12 mouse cellular contexts compared by ENCODE assay signal in genomic region chr9:62508740-62509524, GRCm38 (mm10). TPM values are rescaled to one million over a fixed set of nuclear protein-coding genes. Genes with fewer than 3 reads are reported as not detected.
DNase-seq lines count a peak whose midpoint lies in the region; ATAC-seq and TF ChIP-seq lines count a peak whose summit lies in the region.
"Had no signal": no experiment of that assay in that cellular context is flagged by ENCODE, and none has a peak within 500 bp of the region (broad histone marks: within the 10 kb centered on the region; RNA-seq: fewer than 3 reads in every experiment).

No protein-coding gene starts in this region.

- intact Hi-C loops in left cerebral cortex, adult 2 months (cut with DNase I): no loop called here

- DNase-seq in left cerebral cortex, adult 2 months (ENCODE audit: extremely low spot score in 1 of 2, low spot score in 2 of 2): no peak
- no peak for DNase-seq in left cerebral cortex, adult 11 months (ENCODE audit: low spot score)
- no peak for DNase-seq in midbrain, embryonic 10.5 days (ENCODE audit: low spot score)
- peak; percentile 13 for DNase-seq in splenic B cell, adult 2 months (ENCODE audit: low read depth, low spot score)
- no peak for DNase-seq in adrenal gland, postnatal 14 days
- no peak for DNase-seq in lung, postnatal 14 days
- DNase-seq: cerebellum, adult 8-10 months; right cerebral cortex, postnatal 25 days had no signal

- no peaks in the 10 kb centered on the region for H3K36me3 ChIP-seq in forebrain, embryonic 12.5 days (replicated peaks)
- H3K36me3 ChIP-seq in midbrain, embryonic 10.5 days: no peaks in the 10 kb centered on the region
- H3K36me3 ChIP-seq in splenic B cell, adult 2 months (ENCODE audit: control insufficient read depth, insufficient read depth, low read length, poor library complexity, severe bottlenecking): no peaks in the 10 kb centered on the region
- H3K36me3 ChIP-seq: liver, embryonic 15.5 days had no signal

- 58% methylated on average over 10 of the region's 10 CpGs for WGBS in forebrain, embryonic 12.5 days
- 74% methylated on average over 10 of the region's 10 CpGs for WGBS in midbrain, embryonic 10.5 days

- no peaks in the 10 kb centered on the region for H3K27me3 ChIP-seq in forebrain, embryonic 12.5 days
- H3K27me3 ChIP-seq in midbrain, embryonic 10.5 days (ENCODE audit: low read depth, poor library complexity, severe bottlenecking): no peaks in the 10 kb centered on the region
- H3K27me3 ChIP-seq in splenic B cell, adult 2 months (ENCODE audit: control insufficient read depth, insufficient read depth, low read length, poor library complexity, severe bottlenecking): no peaks in the 10 kb centered on the region
- H3K27me3 ChIP-seq: liver, embryonic 15.5 days had no signal

- no peak overlapping the region for H3K4me2 ChIP-seq in forebrain, embryonic 12.5 days
- H3K4me2 ChIP-seq: liver, embryonic 15.5 days had no signal

- peak overlapping the region; percentile 76 for H3K27ac ChIP-seq in left cerebral cortex, adult 2 months
- H3K27ac ChIP-seq in forebrain, embryonic 12.5 days: peak overlapping the region; percentile 67
- peak overlapping the region; percentile 78 for H3K27ac ChIP-seq in midbrain, embryonic 10.5 days (replicated peaks)
- H3K27ac ChIP-seq: liver, embryonic 15.5 days had no signal

- H3K4me1 ChIP-seq in forebrain, embryonic 12.5 days: peaks cover 58% of the 10 kb centered on the region
- peaks cover 55% of the 10 kb centered on the region for H3K4me1 ChIP-seq in midbrain, embryonic 10.5 days
- H3K4me1 ChIP-seq: liver, embryonic 15.5 days had no signal

- H3K4me3 ChIP-seq in left cerebral cortex, adult 2 months: no peak overlapping the region
- H3K4me3 ChIP-seq in forebrain, embryonic 12.5 days (replicated peaks): no peak overlapping the region
- H3K4me3 ChIP-seq in midbrain, embryonic 10.5 days: no peak overlapping the region
- H3K4me3 ChIP-seq: liver, embryonic 15.5 days had no signal

- TF ChIP-seq CTCF in left cerebral cortex, adult 2 months (IDR thresholded peaks at IDR 0.05): no peak

- ATAC-seq in forebrain, embryonic 12.5 days (ENCODE audit: low FRiP score): peak; percentile 59; the same call in 1 of the 2 replicates
- ATAC-seq in megakaryocyte, adult 5-6 weeks (ENCODE audit: poor library complexity, severe bottlenecking): no peak
- ATAC-seq: intestine, embryonic 16.5 days had no signal

- 0 out of 2 replicates have a peak overlapping the region, but pooled peaks have one; percentile 21 for H3K9ac ChIP-seq in forebrain, embryonic 12.5 days
- H3K9ac ChIP-seq: liver, embryonic 15.5 days had no signal

- no peaks in the 10 kb centered on the region for H3K9me3 ChIP-seq in forebrain, embryonic 12.5 days
- no peaks in the 10 kb centered on the region for H3K9me3 ChIP-seq in midbrain, embryonic 10.5 days (replicated peaks)
- H3K9me3 ChIP-seq: liver, embryonic 15.5 days had no signal

RNA-seq across cellular contexts. Expression of gene Coro2b, which starts 27.9 kb away (rescaled TPM):
- total RNA-seq in left cerebral cortex, adult 2 months (2021): 100 to 1,000 TPM; 178 to 185 TPM
- polyA plus RNA-seq in forebrain, embryonic 12.5 days (2016; fragmentation: Nextera tagmentation; extraction: Ambion mirVana): 37.6 and 38.1 TPM in 2 replicates
- 12.8 and 16.2 TPM in 2 replicates for polyA plus RNA-seq in midbrain, embryonic 10.5 days (2016; fragmentation: Nextera tagmentation; extraction: Ambion mirVana)
- 15.9 and 20.6 TPM in 2 replicates for total RNA-seq in adrenal gland, postnatal 14 days (2021)
- total RNA-seq in megakaryocyte, adult 5-6 weeks (2015): 0.11 and 0.18 TPM in 2 replicates
- total RNA-seq in megakaryocyte, adult 5-6 weeks (2017): 0.22 TPM in 1 of 2 replicates, not detected in the other

Comparison
In these comparisons a context has a peak if more than half of its experiments do, and no peak if none do; other contexts are left out.
1. RNA of gene Coro2b, which starts 27.9 kb away (total RNA-seq): 178 to 185 TPM in left cerebral cortex, adult 2 months and 15.9 to 20.6 TPM in adrenal gland, postnatal 14 days; 0.11 to 0.22 TPM in megakaryocyte, adult 5-6 weeks; every median in the first group is over 10 times any median in the second.
2. Peak in every context shown above with its lines, with median percentiles within 50 percentile points of each other: H3K27ac ChIP-seq.